Mouse (Mus musculus) MEL (cell line): Measurements from ENCODE around the gene Krt13.

ENCODE experiments used
- HCFC1 ChIP-seq: IDR thresholded peaks from 2 replicates; pipeline ENCODE4 v1.6.1; 2012; ENCODE audit warnings: low read depth, mild to moderate bottlenecking, inconsistent platforms, low read length, improper control_type of control experiment, moderate library complexity
- POLR2A ChIP-seq, 2 experiments: IDR thresholded peaks; 2 replicates each; pipeline ENCODE4 v1.6.1; 2011 to 2012; ENCODE audit warnings: low read length in 2 of 2, mild to moderate bottlenecking in 2 of 2, control low read depth in 1 of 2, improper control_type of control experiment in 1 of 2, low read depth in 1 of 2, moderate library complexity in 1 of 2; ENCODE audit not compliant: control insufficient read depth in 1 of 2, insufficient read depth in 1 of 2, poor library complexity in 1 of 2
- ZC3H11A ChIP-seq: IDR thresholded peaks from 2 replicates; pipeline ENCODE4 v1.6.1; 2012; ENCODE audit warnings: low read depth, mild to moderate bottlenecking, inconsistent platforms, low read length, improper control_type of control experiment

- TF ChIP-seq POLR2A (IDR thresholded peaks at IDR 0.05; ENCODE audit: control insufficient read depth in 1 of 2, insufficient read depth in 1 of 2, low read depth in 1 of 2, low read length in 2 of 2, poor library complexity in 1 of 2) = no peak
- no peak for TF ChIP-seq HCFC1
- no peak for TF ChIP-seq ZC3H11A
Measured at GRCm38 (mm10) chr11:100155497-100156255, 34.3 kb upstream of the Krt13 start.
